Mouse (Mus musculus) embryonic facial prominence, embryonic 12.5 days (tissue): Measurements from ENCODE around the gene Lonrf2. TPM values are rescaled to one million over a fixed set of nuclear protein-coding genes. Genes with fewer than 3 reads are reported as not detected.
A peak's percentile ranks its signal among the peaks of the same experiment; 100 is the strongest.

Experiments
- ATAC-seq: fragments of 200-750 bp; cut with Nextera tagmentation; 2 replicates; pipeline ENCODE4 v1.8.0; 2017; ENCODE audit not compliant: insufficient number of reproducible peaks, insufficient read depth, low FRiP score, low TSS enrichment
- H3K27ac ChIP-seq: fragments of 300-500 bp; sonication (generic); 2 replicates; pipeline ENCODE4 v1.5.1; 2016; ENCODE audit warnings: mild to moderate bottlenecking
- H3K27me3 ChIP-seq: fragments of 300-500 bp; sonication (generic); 2 replicates; pipeline ENCODE4 v1.6.1; 2016; ENCODE audit warnings: mild to moderate bottlenecking, moderate library complexity
- H3K36me3 ChIP-seq: fragments of 300-500 bp; sonication (generic); 2 replicates; pipeline ENCODE4 v1.6.1; 2016; ENCODE audit warnings: mild to moderate bottlenecking
- H3K4me1 ChIP-seq: fragments of 300-500 bp; sonication (generic); 2 replicates; pipeline ENCODE4 v1.6.1; 2016
- H3K4me2 ChIP-seq: fragments of 300-500 bp; sonication (generic); replicated peaks from 2 replicates; pipeline ENCODE4 v1.6.1; 2016; ENCODE audit warnings: mild to moderate bottlenecking, moderate library complexity
- H3K4me3 ChIP-seq: fragments of 300-500 bp; sonication (generic); 2 replicates; pipeline ENCODE4 v1.5.1; 2016; ENCODE audit warnings: mild to moderate bottlenecking
- H3K9ac ChIP-seq: fragments of 300-500 bp; sonication (generic); 2 replicates; pipeline ENCODE4 v1.6.1; 2016; ENCODE audit warnings: mild to moderate bottlenecking, moderate library complexity
- H3K9me3 ChIP-seq: fragments of 300-500 bp; sonication (generic); 2 replicates; pipeline ENCODE4 v1.6.1; 2016; ENCODE audit warnings: mild to moderate bottlenecking, moderate library complexity
- WGBS: fragments of 180-500 bp; shearing (Covaris S2); methylation state at CpG from one replicate; pipeline ENCODE4 v1.1.7; 2016; 5-methylcytosine and 5-hydroxymethylcytosine counted together
- polyA plus RNA-seq: library from polyadenylated mRNA; unstranded; fragments of >200 nt; fragmentation: Nextera tagmentation; extraction: Ambion mirVana; gene quantifications from 2 replicates; pipeline ENCODE4 v1.2.1, GENCODE M21; 2016

The Lonrf2 gene
- polyA plus RNA-seq, 1 experiment from 2014 or later = 2.4 TPM

DNA sequence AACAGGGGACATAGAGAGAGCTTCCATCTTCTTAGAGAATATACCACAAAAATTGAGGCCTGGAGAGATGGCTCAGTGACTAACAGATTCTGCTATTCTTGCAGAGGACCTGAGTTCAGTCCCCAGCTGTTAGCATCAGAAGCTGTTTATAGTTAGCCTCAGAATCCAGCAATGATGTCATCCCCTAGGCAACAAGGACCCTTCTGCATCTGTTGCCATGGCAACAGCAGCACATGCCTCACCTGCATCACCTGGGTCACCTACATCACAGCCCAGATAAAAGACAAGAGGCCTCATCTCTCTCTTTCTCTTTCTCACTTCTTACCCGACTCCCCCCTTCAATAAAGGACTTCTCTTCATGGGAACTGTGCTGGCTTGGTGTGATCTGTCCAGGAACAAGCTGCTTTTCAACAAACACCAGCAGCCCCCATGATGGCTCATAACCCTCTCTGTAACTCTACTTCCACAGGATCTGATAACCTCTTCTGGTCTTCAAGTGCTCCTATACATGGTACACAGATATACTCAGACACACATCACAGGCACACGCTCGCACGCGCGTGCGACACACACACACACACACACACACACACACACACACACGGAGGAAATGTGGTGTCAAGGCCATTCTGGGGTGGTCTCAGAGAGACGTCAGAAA is 24.5 kb upstream of the Lonrf2 start:
- Histone ChIP-seq H3K4me3 (no peak overlapping the region), H3K9ac (no peak overlapping the region), H3K27ac (no peak overlapping the region), H3K4me1 (no peaks in the 10 kb centered on the region), H3K27me3 (no peaks in the 10 kb centered on the region), H3K36me3 (0 out of 2 replicates have a peak, but pooled peaks cover 6% of the 10 kb centered on the region), H3K9me3 (no peaks in the 10 kb centered on the region), H3K4me2 (no peak overlapping the region)
- 84% methylated on average over 9 of the region's 9 CpGs for WGBS
- ATAC-seq = no peak

DNA sequence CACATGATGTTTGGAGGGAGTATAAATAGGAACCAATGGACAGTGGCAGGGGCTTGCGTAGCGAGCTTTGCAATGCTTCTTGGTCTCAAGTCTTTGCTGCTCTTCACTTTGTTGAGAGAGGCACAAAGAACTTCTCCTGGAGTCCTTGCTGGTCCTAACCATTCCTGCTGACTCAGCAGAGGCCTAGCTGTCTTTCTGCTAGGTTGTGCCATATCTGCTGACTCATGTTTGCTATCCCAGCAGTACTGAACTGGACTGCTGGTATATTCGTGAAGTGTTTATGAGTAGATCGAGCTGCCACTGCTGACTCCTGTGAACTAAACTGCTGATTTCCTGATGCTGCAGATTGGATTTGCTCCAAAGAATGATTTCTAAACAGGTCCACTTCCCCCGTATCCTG is 23.7 kb upstream of the Lonrf2 start:
- ATAC-seq = no peak
- no peak overlapping the region for H3K9ac ChIP-seq
- H3K27ac ChIP-seq = no peak overlapping the region
- H3K4me3 ChIP-seq = no peak overlapping the region
- 0 out of 2 replicates have a peak, but pooled peaks cover 6% of the 10 kb centered on the region for H3K36me3 ChIP-seq
- no peaks in the 10 kb centered on the region for H3K9me3 ChIP-seq
- no peaks in the 10 kb centered on the region for H3K27me3 ChIP-seq
- 85% methylated on average over 5 of the region's 5 CpGs for WGBS
- H3K4me1 ChIP-seq = no peaks in the 10 kb centered on the region
- H3K4me2 ChIP-seq = no peak overlapping the region

- WGBS = 12% methylated on average over 3 of the region's 3 CpGs
- no peak overlapping the region for H3K27ac ChIP-seq
- H3K27me3 ChIP-seq = no peaks in the 10 kb centered on the region
- H3K4me3 ChIP-seq = no peak overlapping the region
- no peaks in the 10 kb centered on the region for H3K9me3 ChIP-seq
- H3K4me1 ChIP-seq = no peaks in the 10 kb centered on the region
- H3K9ac ChIP-seq = no peak overlapping the region
- H3K36me3 ChIP-seq = no peaks in the 10 kb centered on the region
- no peak for ATAC-seq
- no peak overlapping the region for H3K4me2 ChIP-seq
These were observed 19.7 kb upstream of the Lonrf2 start for GRCm38 (mm10) chr1:38856196-38856595.

GRCm38 (mm10) chr1:38852250-38852649 is 15.7 kb upstream of the Lonrf2 start:
- ATAC-seq = no peak
- WGBS = 48% methylated on average over 2 of the region's 2 CpGs

GRCm38 (mm10) chr1:38850650-38851049 is 14.1 kb upstream of the Lonrf2 start:
- Histone ChIP-seq H3K36me3 (no peaks in the 10 kb centered on the region), H3K27ac (no peak overlapping the region), H3K27me3 (no peaks in the 10 kb centered on the region), H3K4me1 (no peaks in the 10 kb centered on the region), H3K9me3 (no peaks in the 10 kb centered on the region), H3K9ac (no peak overlapping the region), H3K4me3 (no peak overlapping the region), H3K4me2 (no peak overlapping the region)
- 72% methylated on average over 2 of the region's 2 CpGs for WGBS
- no peak for ATAC-seq

More at GRCm38 (mm10) chr1:38852250-38852649, 15.7 kb upstream of the Lonrf2 start:
- H3K9ac ChIP-seq = no peak overlapping the region
- H3K9me3 ChIP-seq = no peaks in the 10 kb centered on the region
- H3K27ac ChIP-seq = no peak overlapping the region
- no peaks in the 10 kb centered on the region for H3K4me1 ChIP-seq
- H3K36me3 ChIP-seq = no peaks in the 10 kb centered on the region
- no peaks in the 10 kb centered on the region for H3K27me3 ChIP-seq
- H3K4me3 ChIP-seq = no peak overlapping the region
- no peak overlapping the region for H3K4me2 ChIP-seq

DNA sequence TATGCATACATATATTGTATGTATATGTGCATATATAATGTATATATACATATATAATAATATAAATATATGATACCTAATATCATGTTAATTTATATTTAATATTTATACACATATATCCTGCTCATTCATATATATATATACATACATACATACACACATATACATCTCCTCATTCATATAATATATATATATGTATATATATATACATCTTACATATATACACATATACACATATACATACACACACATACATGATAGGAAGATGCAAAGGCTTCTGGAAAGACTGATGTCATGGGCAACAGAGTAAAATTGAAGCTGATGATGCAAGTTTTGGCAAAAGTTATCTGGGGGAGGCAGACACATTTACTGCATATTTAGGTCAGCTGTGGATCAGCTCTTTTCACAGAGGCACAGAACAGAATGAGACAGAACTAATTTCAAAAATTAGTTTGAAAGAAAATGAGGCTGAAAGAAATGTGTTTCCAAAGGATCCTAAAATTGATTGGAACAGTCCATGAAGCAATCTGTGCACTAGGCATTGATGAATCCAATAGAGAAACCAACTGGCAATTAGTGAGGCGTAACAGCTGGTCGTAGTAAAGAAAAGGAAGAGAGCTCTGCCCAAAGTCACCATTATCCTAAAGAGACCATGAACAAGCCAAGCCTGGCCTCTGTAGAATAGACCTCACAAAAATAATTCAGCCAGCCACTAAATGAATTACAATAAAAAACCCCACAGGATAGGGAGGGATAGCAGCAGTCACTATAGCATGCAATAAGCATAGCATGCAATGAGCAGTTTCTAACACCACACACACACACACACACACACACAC is 12.2 kb upstream of the Lonrf2 start:
- no peak overlapping the region for H3K4me2 ChIP-seq
- WGBS = 80% methylated on average over 2 of the region's 2 CpGs
- H3K9me3 ChIP-seq = no peaks in the 10 kb centered on the region
- no peaks in the 10 kb centered on the region for H3K36me3 ChIP-seq
- H3K27me3 ChIP-seq = no peaks in the 10 kb centered on the region
- ATAC-seq = no peak
- no peak overlapping the region for H3K9ac ChIP-seq
- H3K4me1 ChIP-seq = no peaks in the 10 kb centered on the region
- H3K27ac ChIP-seq = no peak overlapping the region
- H3K4me3 ChIP-seq = no peak overlapping the region

DNA sequence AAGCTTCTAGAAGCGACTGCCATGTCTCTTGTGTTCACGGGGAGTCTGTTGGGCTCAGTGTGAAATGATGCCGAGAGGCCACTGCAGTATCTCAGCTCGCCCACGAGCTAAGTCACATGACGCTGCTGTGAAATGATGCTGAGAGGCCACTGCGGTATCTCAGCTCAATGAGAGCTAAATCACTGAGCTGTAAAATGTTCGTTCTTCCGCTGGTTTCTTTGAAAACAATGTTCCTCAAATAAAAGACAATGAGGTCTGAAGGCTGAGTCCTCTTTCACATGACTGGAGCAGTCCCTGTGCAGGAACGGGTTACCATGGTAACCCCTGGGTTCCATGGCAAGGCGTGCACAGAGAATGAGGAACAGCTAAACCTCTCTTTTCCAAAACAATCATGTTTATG is 11.5 kb upstream of the Lonrf2 start:
- Histone ChIP-seq H3K4me3 (no peak overlapping the region), H3K27ac (no peak overlapping the region), H3K36me3 (no peaks in the 10 kb centered on the region), H3K4me1 (no peaks in the 10 kb centered on the region), H3K4me2 (no peak overlapping the region), H3K9me3 (no peaks in the 10 kb centered on the region), H3K9ac (no peak overlapping the region), H3K27me3 (no peaks in the 10 kb centered on the region)
- WGBS = 69% methylated on average over 11 of the region's 11 CpGs
- ATAC-seq = no peak

DNA sequence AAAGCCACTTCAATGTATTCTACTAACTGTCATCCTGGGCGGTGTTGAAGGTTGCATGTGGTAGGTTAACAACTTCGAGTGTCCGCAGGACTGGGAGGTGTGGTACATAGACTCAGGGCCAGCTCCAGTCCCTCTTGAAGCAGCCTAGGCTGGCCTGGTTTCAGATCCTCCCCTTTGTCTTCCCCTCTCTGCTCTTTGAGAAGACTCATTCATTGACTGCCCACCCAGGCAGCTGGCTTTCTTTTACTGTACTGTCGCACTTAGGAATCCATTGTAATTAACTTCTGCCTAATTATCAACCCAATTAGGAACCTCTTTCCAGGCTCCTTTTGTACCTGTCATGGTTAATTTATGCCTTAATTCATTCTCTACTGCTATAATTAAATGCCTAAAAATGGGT is 6.8 kb upstream of the Lonrf2 start:
- 63% methylated on average over 4 of the region's 4 CpGs for WGBS
- Histone ChIP-seq H3K4me1 (no peaks in the 10 kb centered on the region), H3K27me3 (peaks cover 3% of the 10 kb centered on the region), H3K9me3 (no peaks in the 10 kb centered on the region), H3K9ac (no peak overlapping the region), H3K36me3 (no peaks in the 10 kb centered on the region), H3K4me3 (no peak overlapping the region), H3K27ac (no peak overlapping the region), H3K4me2 (no peak overlapping the region)
- no peak for ATAC-seq

DNA sequence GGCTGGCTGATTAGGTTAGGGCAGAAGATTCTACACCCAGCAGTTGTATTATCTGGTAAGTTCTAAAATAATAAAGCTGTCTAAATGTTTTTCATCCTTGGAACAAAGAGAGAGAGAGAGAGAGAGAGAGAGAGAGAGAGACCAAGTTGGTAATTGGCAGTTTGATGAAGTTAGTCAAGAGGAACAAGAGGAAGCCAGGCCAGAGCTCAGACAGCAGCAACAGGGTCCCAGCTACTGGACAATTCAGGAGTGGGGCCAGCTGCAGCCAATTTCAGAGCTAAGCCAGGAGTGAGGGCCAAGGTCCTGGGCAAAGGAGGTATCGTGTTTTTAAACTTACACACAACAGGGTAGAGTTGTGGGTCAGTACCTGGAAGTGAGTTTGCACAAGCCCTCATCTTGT is 6.3 kb upstream of the Lonrf2 start:
- no peaks in the 10 kb centered on the region for H3K4me1 ChIP-seq
- H3K27me3 ChIP-seq = peaks cover 8% of the 10 kb centered on the region
- H3K36me3 ChIP-seq = no peaks in the 10 kb centered on the region
- H3K9me3 ChIP-seq = no peaks in the 10 kb centered on the region
- H3K4me2 ChIP-seq = no peak overlapping the region
- no peak for ATAC-seq
- H3K27ac ChIP-seq = no peak overlapping the region
- no peak overlapping the region for H3K9ac ChIP-seq
- no peak overlapping the region for H3K4me3 ChIP-seq
- WGBS = 73% methylated on average over 1 of the region's 1 CpGs

DNA sequence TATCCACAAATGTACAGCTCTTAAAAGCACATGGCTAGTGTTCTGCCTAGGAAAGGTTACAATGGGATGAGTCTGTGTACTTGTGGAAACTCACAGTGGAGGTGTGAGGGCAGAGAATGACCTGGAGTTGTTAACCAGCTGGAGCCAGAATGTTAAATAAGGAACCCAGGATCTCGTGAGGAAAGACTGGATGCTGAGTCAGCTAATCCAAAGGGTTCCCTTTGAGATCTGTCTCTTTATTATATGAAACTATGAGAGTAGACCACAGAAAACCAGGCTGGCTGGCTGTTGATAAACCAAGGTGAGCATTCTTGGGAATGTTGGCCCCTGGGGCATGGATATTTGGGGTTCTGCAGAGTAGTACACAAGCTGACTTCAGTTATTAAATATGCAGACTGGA is 3.4 kb upstream of the Lonrf2 start:
- 55% methylated on average over 1 of the region's 1 CpGs for WGBS
- Histone ChIP-seq H3K27ac (no peak overlapping the region), H3K4me1 (peaks cover 8% of the 10 kb centered on the region; the same call in 1 of the 2 replicates), H3K9me3 (no peaks in the 10 kb centered on the region), H3K36me3 (no peaks in the 10 kb centered on the region), H3K4me2 (no peak overlapping the region), H3K9ac (no peak overlapping the region), H3K4me3 (no peak overlapping the region), H3K27me3 (peaks cover 30% of the 10 kb centered on the region)
- no peak for ATAC-seq

- WGBS = 3% methylated on average over 99 of the region's 103 CpGs
- peak; percentile 77 for ATAC-seq
- 0 out of 2 replicates have a peak, but pooled peaks cover 3% of the 10 kb centered on the region for H3K9me3 ChIP-seq
- peak overlapping the region; percentile 78 for H3K9ac ChIP-seq
- H3K36me3 ChIP-seq = no peaks in the 10 kb centered on the region
- H3K4me2 ChIP-seq = peak overlapping the region; percentile 100
- peaks cover 30% of the 10 kb centered on the region for H3K27me3 ChIP-seq
- H3K4me3 ChIP-seq = peak overlapping the region; percentile 67
- peaks cover 8% of the 10 kb centered on the region; the same call in 1 of the 2 replicates for H3K4me1 ChIP-seq
- no peak overlapping the region for H3K27ac ChIP-seq
These were observed 689 bp downstream of the Lonrf2 start for GRCm38 (mm10) chr1:38835568-38836476.
